Mouse (Mus musculus): ENCODE results near the gene Proser2.

GRCm38 (mm10) chr2:6113792-6114191 lies 16.2 kb downstream of the Proser2 start:
- TF ChIP-seq CTCF (IDR thresholded peaks at IDR 0.05; ENCODE audit: insufficient read depth, low read depth, low read length) (no peak), POLR2A (IDR thresholded peaks at IDR 0.05; ENCODE audit: insufficient read depth, low read depth, low read length) (no peak)
